Mouse (Mus musculus): ENCODE data around the gene Irf2.

Irf2 gene

DNA sequence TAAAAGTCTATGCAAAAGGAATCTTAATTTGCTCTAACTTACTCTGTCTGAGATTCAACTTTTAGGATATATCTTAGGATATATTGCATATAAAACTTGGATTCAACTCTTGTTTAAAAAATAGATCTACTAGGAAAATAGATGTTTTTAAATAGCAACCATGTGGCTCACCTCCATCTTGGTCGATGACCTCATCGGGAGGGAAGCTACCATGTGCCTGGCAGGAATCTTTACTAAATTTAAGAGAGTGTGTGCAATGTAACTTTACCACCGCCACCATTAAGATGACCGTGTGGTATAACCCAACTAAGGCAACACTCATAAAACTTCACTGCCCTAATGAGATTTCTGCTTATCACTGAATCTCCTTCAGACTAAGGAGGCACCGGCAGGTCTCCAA lies 14.8 kb downstream of the Irf2 start:
- CTCF ChIA-PET, result interaction anchor here (0.8 kb wide), 1 partner anchor 9 kb away, joined by 3 read pairs; no protein-coding TSS in a partner anchor

GRCm38 (mm10) chr8:46755731-46756333 lies 16.3 kb downstream of the Irf2 start:
- CTCF ChIA-PET, result interaction anchor here (0.6 to 0.9 kb wide), 2 partner anchors 8 to 100 kb away, joined by 3 to 5 read pairs; no protein-coding TSS in a partner anchor

DNA sequence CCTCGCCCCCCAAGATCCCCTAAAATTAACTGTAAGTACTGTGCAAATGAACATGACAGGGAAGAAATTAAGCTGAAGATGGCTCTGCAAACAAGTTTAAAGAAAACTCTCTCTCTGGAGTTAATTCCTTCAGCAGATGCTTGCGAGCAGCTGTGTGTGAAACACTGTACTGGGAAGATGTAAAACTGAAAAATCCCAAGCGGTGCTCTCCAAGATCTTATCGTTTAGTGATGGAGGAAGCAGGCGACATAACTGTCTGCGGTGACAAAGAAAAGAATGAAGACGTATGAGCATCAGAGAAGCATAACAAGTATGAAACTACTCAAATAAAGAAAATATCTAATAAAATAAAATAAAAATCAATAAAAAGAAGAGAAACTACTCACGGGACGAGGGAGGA lies 18.1 kb downstream of the Irf2 start:
- CTCF ChIA-PET, result no interaction called here

DNA sequence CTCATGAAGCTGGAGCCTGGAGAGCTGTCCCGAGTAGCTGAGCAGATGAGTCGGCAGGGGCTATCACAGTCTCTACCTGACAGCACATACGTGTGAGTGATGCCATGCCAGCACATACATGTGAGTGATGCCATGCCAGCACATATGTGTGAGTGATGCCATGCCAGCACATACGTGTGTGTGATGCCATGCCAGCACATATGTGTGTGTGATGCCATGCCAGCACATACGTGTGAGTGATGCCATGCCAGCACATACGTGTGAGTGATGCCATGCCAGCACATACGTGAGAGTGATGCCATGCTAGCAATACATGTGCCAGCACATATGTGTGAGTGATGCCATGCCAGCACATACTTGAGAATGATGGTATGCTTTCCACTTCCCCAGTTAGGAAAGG lies 18.6 kb downstream of the Irf2 start:
- CTCF ChIA-PET, result no interaction called here

- CTCF ChIA-PET, result no interaction called here
Observed at GRCm38 (mm10) chr8:46758676-46759075, 19.1 kb downstream of the Irf2 start.

DNA sequence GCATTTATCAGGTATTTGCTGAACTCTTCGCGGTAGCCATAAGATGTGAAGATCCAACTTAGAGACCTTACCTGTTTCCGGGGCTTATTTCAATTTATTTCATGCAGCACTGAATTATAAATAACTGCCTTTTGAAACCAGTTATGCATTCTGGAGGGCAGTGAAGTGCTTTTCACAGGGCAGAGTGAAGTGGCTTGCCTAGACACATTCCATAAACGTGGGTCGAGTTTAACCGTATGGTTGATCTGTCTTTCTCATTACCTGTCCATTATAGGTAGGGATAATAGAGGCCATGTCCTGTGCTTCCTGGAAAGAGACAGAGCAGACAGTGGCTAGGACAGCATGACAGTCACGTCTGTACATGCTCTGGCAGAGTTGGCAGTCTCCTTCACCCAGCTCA lies 20.0 kb downstream of the Irf2 start:
- CTCF ChIA-PET, result no interaction called here

DNA sequence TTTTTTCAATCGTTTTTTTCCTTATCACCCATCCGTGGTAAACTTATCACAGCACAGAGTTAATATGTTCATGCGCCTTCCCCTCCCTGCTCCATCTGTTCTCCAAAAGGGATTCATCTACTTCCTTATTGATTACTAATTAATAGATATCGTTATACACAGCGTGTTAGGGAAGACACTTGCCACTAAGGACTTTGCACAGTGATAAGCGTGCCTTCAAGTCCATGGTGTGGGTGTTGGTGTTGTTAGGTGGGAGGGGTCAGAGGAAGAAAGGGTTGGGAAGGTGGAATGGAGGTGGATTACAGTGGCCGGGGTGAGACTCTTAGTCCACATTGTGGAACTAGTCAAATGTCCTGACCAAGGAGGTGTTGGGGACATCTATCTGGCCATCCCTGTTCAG lies 21.2 kb downstream of the Irf2 start:
- CTCF ChIA-PET, result no interaction called here

DNA sequence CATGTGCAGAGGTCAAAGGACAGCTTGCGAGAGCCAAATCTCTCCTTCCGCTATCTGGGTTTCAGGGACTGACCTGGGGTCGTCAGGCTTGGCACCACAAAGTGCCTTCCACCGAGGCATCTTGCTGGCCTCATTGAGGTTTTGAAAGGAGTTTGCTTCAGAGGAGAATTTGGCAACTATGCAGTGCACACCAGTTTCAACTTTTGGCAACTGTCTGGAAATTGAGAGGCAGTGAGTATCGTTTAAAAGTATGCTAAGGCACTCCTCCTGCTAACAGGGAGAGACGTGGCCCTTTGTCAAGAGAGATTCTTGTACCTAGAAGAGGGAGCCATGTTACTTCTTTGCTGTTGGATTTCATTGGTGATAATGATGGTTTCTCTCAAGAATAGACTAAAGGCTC lies 21.9 kb downstream of the Irf2 start:
- CTCF ChIA-PET, result interaction anchor here (1.0 kb wide), 1 partner anchor 82 kb away, joined by 3 read pairs; no protein-coding TSS in a partner anchor

DNA sequence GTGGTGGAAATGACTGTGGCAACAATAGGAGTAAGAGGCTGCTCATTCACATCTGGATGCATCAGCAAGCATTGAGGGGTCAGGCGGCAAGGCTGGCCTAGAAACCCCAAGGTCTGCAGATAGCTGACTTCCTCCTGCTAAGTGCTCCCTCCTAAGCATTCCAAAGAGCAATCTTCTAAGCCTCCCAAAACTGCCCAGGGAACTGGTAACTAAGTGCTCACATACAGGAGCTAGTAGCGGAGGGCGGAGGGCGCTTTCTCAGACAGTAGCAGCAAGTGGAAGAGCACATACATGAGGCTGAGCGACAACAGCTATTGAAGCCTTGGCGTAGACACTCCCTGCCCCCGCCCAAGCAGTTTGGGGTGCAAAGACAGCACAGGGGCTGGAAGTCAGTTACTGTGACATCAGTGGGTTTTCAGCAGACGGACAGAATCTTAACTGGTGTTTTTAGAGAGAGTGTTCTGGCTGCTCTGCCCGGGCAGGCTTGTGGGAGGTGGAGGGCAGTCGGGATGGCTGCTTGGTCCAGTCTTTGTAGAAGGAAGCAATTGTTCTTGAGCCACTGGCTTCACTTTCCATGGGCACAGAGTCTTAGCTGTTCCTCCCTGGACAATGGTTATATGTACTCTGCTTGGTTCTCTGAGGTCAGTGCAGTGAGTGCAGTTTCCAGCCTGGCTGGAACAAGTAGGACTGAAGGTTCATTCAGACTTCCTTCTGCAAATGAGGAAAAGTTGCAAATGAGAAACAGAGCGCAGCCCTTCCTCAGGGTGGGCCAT lies 30.1 kb downstream of the Irf2 start:
- CTCF ChIA-PET, result no interaction called here

- CTCF ChIA-PET, result interaction anchor here (1.2 kb wide), 1 partner anchor 9 kb away, joined by 3 read pairs; no protein-coding TSS in a partner anchor
Observed at GRCm38 (mm10) chr8:46770905-46771516, 31.5 kb downstream of the Irf2 start.

- CTCF ChIA-PET, result interaction anchor here (0.5 to 0.7 kb wide), 3 partner anchors 30 to 170 kb away, joined by 8 to 23 read pairs (median 21); no protein-coding TSS in a partner anchor
Observed at GRCm38 (mm10) chr8:46772801-46773200, 33.3 kb downstream of the Irf2 start.

DNA sequence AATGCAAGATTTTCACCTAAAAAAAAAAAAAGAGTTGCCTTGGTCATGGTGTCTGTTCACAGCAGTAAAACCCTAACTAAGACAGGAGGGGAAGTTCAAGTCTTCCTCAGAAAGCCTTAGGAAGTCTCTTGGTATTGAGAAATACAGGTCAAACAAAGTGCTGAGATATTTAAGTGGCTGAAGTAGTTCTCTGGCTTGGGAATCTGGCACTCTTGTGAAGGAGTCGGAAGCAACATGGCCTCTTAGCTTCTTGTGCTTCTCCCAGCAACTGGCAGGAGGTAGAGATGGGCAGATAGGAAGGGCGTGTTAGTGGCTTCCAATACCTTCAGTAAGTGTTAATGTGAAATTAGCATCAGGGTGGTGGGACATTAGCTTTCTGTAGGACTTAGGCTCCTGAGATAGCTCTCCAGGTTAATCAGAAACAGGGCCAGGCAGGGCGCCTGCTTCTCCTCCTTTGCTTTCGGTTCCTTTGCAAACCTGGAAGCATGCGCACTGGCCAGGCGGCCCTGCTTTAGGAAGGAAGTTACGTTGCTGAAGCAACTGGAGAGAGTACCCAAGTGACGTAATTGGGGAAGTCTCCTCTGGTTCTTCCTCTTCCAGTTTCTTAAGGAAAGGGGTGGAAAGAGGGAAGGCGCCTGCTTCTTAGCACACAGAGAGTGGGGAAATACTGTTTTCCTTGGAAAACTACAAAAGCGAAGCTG lies 38.4 kb downstream of the Irf2 start:
- CTCF ChIA-PET, result interaction anchor here (0.7 kb wide), 1 partner anchor 28 kb away, joined by 3 read pairs; no protein-coding TSS in a partner anchor

DNA sequence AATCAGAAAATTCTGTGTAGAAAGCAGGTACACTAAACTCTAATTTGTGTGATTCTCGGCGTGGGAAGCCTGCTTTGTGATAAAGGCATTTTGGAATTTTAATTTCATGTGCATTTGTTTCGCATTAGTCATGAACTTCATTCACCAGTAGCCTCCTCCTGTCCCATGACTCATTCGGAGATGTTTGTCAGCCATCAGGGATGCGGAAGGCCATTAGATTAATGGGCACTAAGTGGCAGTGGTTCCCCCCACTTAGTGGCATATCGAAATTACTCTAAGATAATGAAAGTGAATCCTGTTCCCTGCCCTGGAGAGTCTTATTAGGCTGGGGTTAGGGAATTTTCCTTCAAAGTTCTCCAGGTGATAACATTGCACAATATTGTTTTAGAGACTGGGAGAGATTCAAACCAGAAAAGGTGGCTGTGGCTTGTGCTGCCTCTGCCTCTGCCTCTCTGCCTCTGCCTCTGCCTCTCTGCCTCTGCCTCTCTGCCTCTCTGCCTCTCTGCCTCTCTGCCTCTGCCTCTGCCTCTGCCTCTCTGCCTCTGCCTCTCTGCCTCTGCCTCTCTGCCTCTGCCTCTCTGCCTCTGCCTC lies 41.6 kb downstream of the Irf2 start:
- CTCF ChIA-PET, result no interaction called here

GRCm38 (mm10) chr8:46782254-46782653 lies 42.7 kb downstream of the Irf2 start:
- CTCF ChIA-PET, result no interaction called here

DNA sequence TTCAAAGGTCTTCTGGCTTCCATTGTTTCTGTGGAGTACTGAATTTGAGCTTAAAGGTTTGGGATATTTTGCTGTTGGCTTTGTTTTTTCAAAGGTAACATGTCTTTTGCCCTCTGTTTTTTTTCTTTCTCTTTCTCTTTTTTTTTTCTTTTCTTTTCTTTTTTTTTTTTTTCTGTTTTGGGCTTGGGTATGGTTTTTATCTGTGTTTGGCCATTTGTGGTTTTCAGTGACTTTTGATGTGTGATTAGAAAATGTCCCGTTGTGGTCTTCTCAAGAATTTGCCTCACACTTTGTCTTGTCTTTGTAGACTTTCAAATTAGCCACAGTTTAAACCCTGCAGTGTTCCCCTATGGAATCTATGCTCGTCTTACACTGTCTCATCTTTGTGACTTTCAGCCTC lies 45.5 kb downstream of the Irf2 start:
- CTCF ChIA-PET, result interaction anchor here (0.6 to 0.9 kb wide), 2 partner anchors 10 to 124 kb away, joined by 4 to 8 read pairs; no protein-coding TSS in a partner anchor

- CTCF ChIA-PET, result interaction anchor here (0.6 to 0.7 kb wide), 2 partner anchors 48 to 123 kb away, joined by 4 read pairs; no protein-coding TSS in a partner anchor
Observed at GRCm38 (mm10) chr8:46785926-46786325, 46.4 kb downstream of the Irf2 start.

DNA sequence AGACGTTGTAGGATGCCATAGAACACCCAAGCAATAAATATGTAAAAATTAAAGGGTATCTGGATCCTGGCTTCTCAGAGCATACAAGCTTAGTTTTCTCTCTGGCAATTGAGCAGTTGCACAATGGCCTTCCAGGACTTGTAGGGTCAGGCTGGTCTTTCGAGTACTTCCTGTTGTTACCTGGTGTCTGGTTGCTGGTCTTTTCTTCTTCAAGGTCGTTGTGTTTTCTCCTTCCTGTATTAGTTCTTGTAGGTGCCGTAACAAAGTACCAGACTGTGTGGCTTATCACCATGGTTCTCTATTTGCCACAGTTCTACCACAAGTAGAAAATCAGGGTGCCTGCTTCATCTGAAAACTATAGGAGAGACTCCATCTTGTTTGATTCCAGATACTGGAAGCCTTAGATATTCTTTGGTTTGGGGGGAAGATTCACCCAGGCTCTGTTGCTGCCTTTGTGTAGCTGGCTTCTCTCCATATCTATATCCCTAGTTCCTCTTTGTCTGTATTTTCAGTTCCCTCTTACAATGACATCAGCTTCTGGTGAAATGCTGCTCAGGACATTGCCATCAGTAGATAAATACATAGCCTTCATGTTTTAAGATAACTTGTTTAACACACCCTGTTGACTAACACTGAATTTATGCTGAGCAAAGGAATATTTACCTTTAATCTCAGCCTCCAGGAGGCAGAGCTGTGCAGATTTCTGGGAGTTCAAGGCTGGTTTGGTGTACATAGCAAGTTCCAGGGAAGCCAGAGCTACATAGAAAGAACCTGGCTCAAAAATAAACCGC lies 49.8 kb downstream of the Irf2 start:
- CTCF ChIA-PET, result interaction anchor here (0.5 to 0.6 kb wide), 2 partner anchors 56 to 106 kb away, joined by 4 to 9 read pairs; no protein-coding TSS in a partner anchor

- CTCF ChIA-PET, result interaction anchor here (0.6 to 0.8 kb wide), 2 partner anchors 106 to 479 kb away, joined by 3 to 5 read pairs; no protein-coding TSS in a partner anchor
Observed at GRCm38 (mm10) chr8:46791664-46792371, 52.3 kb downstream of the Irf2 start.

DNA sequence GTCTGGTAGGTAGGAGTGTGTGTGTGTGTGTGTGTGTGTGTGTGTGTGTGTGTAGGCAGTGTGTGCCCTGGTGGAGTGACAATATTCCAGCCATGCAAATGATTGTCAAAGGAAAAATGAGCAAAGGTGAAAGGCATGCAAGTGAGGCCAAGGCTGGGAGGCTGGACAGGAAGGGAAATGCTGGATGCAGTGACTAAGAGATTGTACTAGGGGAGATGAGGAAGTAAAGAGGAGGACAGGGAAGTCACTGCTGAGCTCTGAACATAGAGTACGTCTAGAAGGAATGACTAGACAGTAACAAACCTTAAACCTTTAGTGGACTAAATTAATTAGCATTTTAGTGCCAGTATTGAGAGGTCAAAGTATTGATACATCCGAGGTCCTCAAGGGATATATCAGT lies 53.1 kb downstream of the Irf2 start:
- CTCF ChIA-PET, result interaction anchor here (0.8 kb wide), 1 partner anchor 480 kb away, joined by 5 read pairs; no protein-coding TSS in a partner anchor

DNA sequence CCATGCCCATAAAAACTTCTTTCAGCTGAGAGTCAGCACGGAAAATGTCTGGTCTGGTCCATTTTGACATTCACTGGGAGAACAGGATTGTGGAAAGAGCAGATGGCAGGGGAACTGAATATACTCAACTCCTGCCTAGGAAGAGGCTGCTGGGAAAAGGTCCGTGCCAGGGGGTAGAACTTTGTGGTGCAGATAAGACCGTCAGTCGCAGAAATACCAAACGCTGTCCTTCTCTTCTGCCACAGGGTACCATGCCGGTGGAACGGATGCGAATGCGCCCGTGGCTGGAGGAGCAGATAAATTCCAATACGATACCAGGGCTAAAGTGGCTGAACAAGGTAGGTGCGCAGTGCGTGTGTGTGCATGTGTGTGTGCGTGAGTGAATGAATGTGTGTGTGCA lies 53.7 kb downstream of the Irf2 start:
- CTCF ChIA-PET, result interaction anchor here (0.6 kb wide), 1 partner anchor 305 kb away, joined by 4 read pairs; no protein-coding TSS in a partner anchor

Measured in spleen, embryonic (tissue).